Comparison of ENCODE assay signal across 31 mouse cellular contexts in the genomic region with DNA sequence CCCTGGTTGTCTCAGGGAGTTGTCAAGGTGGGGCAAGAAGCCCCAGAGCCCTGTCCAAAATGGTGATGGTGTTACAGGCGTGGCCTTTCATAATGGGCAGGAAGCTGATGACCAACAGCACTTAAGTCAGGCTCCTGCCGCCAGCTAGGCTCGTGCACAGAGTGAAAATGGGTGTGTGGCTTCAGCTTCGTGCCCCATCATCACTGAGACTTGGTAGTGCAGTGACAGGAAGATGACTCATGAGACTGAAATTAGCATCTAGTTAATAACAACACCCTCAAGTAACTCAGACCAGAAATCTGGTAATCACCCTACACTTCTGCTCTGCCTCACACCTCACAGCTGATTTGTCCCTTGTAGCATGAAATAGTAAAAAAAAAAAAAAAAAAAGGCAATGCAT. TPM values are rescaled to one million over a fixed set of nuclear protein-coding genes. Genes with fewer than 3 reads are reported as not detected.
A peak's percentile ranks its signal among the peaks of the same experiment; 100 is the strongest.
DNase-seq lines count a peak whose midpoint lies in the region; ATAC-seq lines count a peak whose summit lies in the region.
"Had no signal": no experiment of that assay in that cellular context is flagged by ENCODE, and none has a peak within 500 bp of the region (broad histone marks: within the 10 kb centered on the region; RNA-seq: fewer than 3 reads in every experiment).

No protein-coding gene starts in this region.

- H3K4me1 ChIP-seq in midbrain, embryonic 11.5 days (ENCODE audit: control insufficient read depth, insufficient read depth, low read length) = no peaks in the 10 kb centered on the region
- H3K4me1 ChIP-seq: embryonic facial prominence, embryonic 13.5 days; forebrain, embryonic 13.5 days; lung, embryonic 15.5 days; midbrain, embryonic 13.5 days; neural tube, embryonic 13.5 days; stomach, embryonic 15.5 days had no signal

- H3K4me3 ChIP-seq in midbrain, embryonic 11.5 days (ENCODE audit: low read depth, low read length) = no peak overlapping the region
- H3K4me3 ChIP-seq: embryonic facial prominence, embryonic 13.5 days; forebrain, embryonic 13.5 days; hindbrain, embryonic 10.5 days; lung, embryonic 15.5 days; midbrain, embryonic 13.5 days; neural tube, embryonic 13.5 days; stomach, embryonic 15.5 days had no signal

- ATAC-seq in megakaryocyte progenitor cell, adult 5-6 weeks (replicated peaks; ENCODE audit: poor library complexity) = peak; percentile 26; the same call in 1 of the 2 replicates
- ATAC-seq in midbrain, embryonic 11.5 days (ENCODE audit: low FRiP score) = no peak
- ATAC-seq: forebrain, embryonic 13.5 days; midbrain, embryonic 13.5 days had no signal

- no peak overlapping the region for H3K27ac ChIP-seq in midbrain, embryonic 11.5 days (ENCODE audit: low read depth, low read length)
- H3K27ac ChIP-seq: embryonic facial prominence, embryonic 13.5 days; forebrain, embryonic 13.5 days; hindbrain, embryonic 10.5 days; liver, embryonic 14.5 days; lung, embryonic 15.5 days; midbrain, embryonic 13.5 days; neural tube, embryonic 13.5 days; stomach, embryonic 15.5 days had no signal

- no peak overlapping the region for H3K4me2 ChIP-seq in midbrain, embryonic 11.5 days
- H3K4me2 ChIP-seq: embryonic facial prominence, embryonic 13.5 days; forebrain, embryonic 13.5 days; heart, embryonic 11.5 days; lung, embryonic 15.5 days; midbrain, embryonic 13.5 days; neural tube, embryonic 13.5 days; stomach, embryonic 15.5 days had no signal

- H3K36me3 ChIP-seq in midbrain, embryonic 11.5 days (ENCODE audit: control insufficient read depth, insufficient read depth, low read length) = no peaks in the 10 kb centered on the region
- H3K36me3 ChIP-seq: embryonic facial prominence, embryonic 13.5 days; hindbrain, embryonic 10.5 days; lung, embryonic 15.5 days; midbrain, embryonic 13.5 days; neural tube, embryonic 13.5 days; stomach, embryonic 15.5 days had no signal

- WGBS in midbrain, embryonic 11.5 days = 85% methylated on average over 4 of the region's 4 CpGs

- H3K27me3 ChIP-seq in midbrain, embryonic 11.5 days (ENCODE audit: control insufficient read depth, insufficient read depth, low read length) = no peaks in the 10 kb centered on the region
- H3K27me3 ChIP-seq: embryonic facial prominence, embryonic 13.5 days; forebrain, embryonic 13.5 days; lung, embryonic 15.5 days; midbrain, embryonic 13.5 days; neural tube, embryonic 13.5 days; stomach, embryonic 15.5 days had no signal

- no peak overlapping the region for H3K9ac ChIP-seq in midbrain, embryonic 11.5 days (ENCODE audit: low read length)
- H3K9ac ChIP-seq: embryonic facial prominence, embryonic 13.5 days; forebrain, embryonic 13.5 days; liver, embryonic 14.5 days; lung, embryonic 15.5 days; midbrain, embryonic 13.5 days; neural tube, embryonic 13.5 days; stomach, embryonic 15.5 days had no signal

- DNase-seq in 3T3-L1 (ENCODE audit: low read depth, low spot score) = peak; percentile 32
- DNase-seq in CD4-positive, CD25-positive, alpha-beta regulatory T cell, adult 2 months (ENCODE audit: low read depth, low spot score) = peak; percentile 14
- DNase-seq in brain, adult 2 months (ENCODE audit: low read depth, low spot score) = peak; percentile 59
- DNase-seq in midbrain, embryonic 11.5 days (ENCODE audit: low spot score, missing footprints) = no peak
- DNase-seq in frontal cortex, postnatal 10 days (ENCODE audit: low spot score in 2 of 2) = no peak
- DNase-seq in thymus, postnatal 10 days (ENCODE audit: low spot score in 2 of 2) = no peak
- DNase-seq: adrenal gland, postnatal 36 days; cerebellum, adult 11 months; cerebellum, adult 9-11 months; kidney, adult 11 months; kidney, postnatal 4 days; lung, postnatal 4 days; retina, postnatal 1 day; right cerebral cortex, postnatal 4 days had no signal

- H3K9me3 ChIP-seq in midbrain, embryonic 11.5 days (ENCODE audit: control insufficient read depth, low read length) = no peaks in the 10 kb centered on the region
- H3K9me3 ChIP-seq: embryonic facial prominence, embryonic 13.5 days; forebrain, embryonic 13.5 days; hindbrain, embryonic 10.5 days; lung, embryonic 15.5 days; midbrain, embryonic 13.5 days; neural tube, embryonic 13.5 days; stomach, embryonic 15.5 days had no signal

RNA-seq across cellular contexts. Expression of gene Ahctf1, which starts 25.4 kb away (rescaled TPM):
- total RNA-seq in megakaryocyte progenitor cell, adult 5-6 weeks (2015) = 60.7 and 77.0 TPM in 2 replicates
- total RNA-seq in megakaryocyte progenitor cell, adult 5-6 weeks (2017) = 66.6 and 76.2 TPM in 2 replicates
- 32.9 and 35.1 TPM in 2 replicates for polyA plus RNA-seq in midbrain, embryonic 11.5 days (2014; fragmentation: Nextera tagmentation; extraction: Ambion mirVana)

RNA-seq across cellular contexts. Expression of gene Gm10518, which starts 25.7 kb away (rescaled TPM):
- total RNA-seq in megakaryocyte progenitor cell, adult 5-6 weeks (2015) = 0.29 TPM in 1 of 2 replicates, not detected in the other
- total RNA-seq in megakaryocyte progenitor cell, adult 5-6 weeks (2017) = 0.88 TPM in 1 of 2 replicates, not detected in the other
- polyA plus RNA-seq in midbrain, embryonic 11.5 days (2014; fragmentation: Nextera tagmentation; extraction: Ambion mirVana) = 0.20 and 0.30 TPM in 2 replicates
- total RNA-seq: adrenal gland, postnatal 36 days; gastrocnemius, adult 8-10 months; left cerebral cortex, postnatal 36 days had no signal
- polyA plus RNA-seq: cortical plate, adult 2 months; forebrain, embryonic 13.5 days; frontal cortex, adult 2 months; gonadal fat pad, adult 2 months; kidney, embryonic 16.5 days; limb, embryonic 14.5 days; lung, embryonic 15.5 days; neural tube, embryonic 13.5 days had no signal

Comparison
In these comparisons a context has a peak if more than half of its experiments do, and no peak if none do; other contexts are left out.
1. DNase-seq: peak in 3T3-L1 (single experiment), CD4-positive, CD25-positive, alpha-beta regulatory T cell, adult 2 months (single experiment) and brain, adult 2 months (single experiment); none in midbrain, embryonic 11.5 days (single experiment), frontal cortex, postnatal 10 days (0 of 2) and thymus, postnatal 10 days (0 of 2).